In genomic region chr15:73933111-73933536, GRCm38 (mm10) we compare ENCODE assay signal across 14 mouse cellular contexts.
DNase-seq lines count a peak whose midpoint lies in the region; ATAC-seq lines count a peak whose summit lies in the region.
"Had no signal": no experiment of that assay in that cellular context is flagged by ENCODE, and none has a peak within 500 bp of the region (broad histone marks: within the 10 kb centered on the region; RNA-seq: fewer than 3 reads in every experiment).

No protein-coding gene starts in this region.

- no peaks in the 10 kb centered on the region for H3K27me3 ChIP-seq in neural tube, embryonic 12.5 days (replicated peaks)
- no peaks in the 10 kb centered on the region for H3K27me3 ChIP-seq in forebrain, embryonic 12.5 days
- H3K27me3 ChIP-seq in hindbrain, embryonic 15.5 days = no peaks in the 10 kb centered on the region
- H3K27me3 ChIP-seq in neural tube, embryonic 15.5 days (replicated peaks) = no peaks in the 10 kb centered on the region

- H3K27ac ChIP-seq in neural tube, embryonic 12.5 days = no peak overlapping the region
- 0 out of 2 replicates have a peak overlapping the region, but pooled peaks have one; percentile 5 for H3K27ac ChIP-seq in forebrain, embryonic 12.5 days
- no peak overlapping the region for H3K27ac ChIP-seq in hindbrain, embryonic 15.5 days (replicated peaks)
- H3K27ac ChIP-seq in neural tube, embryonic 15.5 days (replicated peaks) = no peak overlapping the region

- no peaks in the 10 kb centered on the region for H3K36me3 ChIP-seq in neural tube, embryonic 12.5 days
- no peaks in the 10 kb centered on the region for H3K36me3 ChIP-seq in forebrain, embryonic 12.5 days (replicated peaks)
- no peaks in the 10 kb centered on the region for H3K36me3 ChIP-seq in hindbrain, embryonic 15.5 days
- H3K36me3 ChIP-seq in neural tube, embryonic 15.5 days = no peaks in the 10 kb centered on the region

- H3K4me3 ChIP-seq in neural tube, embryonic 12.5 days = no peak overlapping the region
- no peak overlapping the region for H3K4me3 ChIP-seq in forebrain, embryonic 12.5 days (replicated peaks)
- no peak overlapping the region for H3K4me3 ChIP-seq in hindbrain, embryonic 15.5 days
- no peak overlapping the region for H3K4me3 ChIP-seq in neural tube, embryonic 15.5 days (replicated peaks)
- H3K4me3 ChIP-seq: megakaryocyte, embryonic 14.5 days had no signal

- no peak overlapping the region for H3K4me2 ChIP-seq in neural tube, embryonic 12.5 days (replicated peaks)
- H3K4me2 ChIP-seq in forebrain, embryonic 12.5 days = no peak overlapping the region
- no peak overlapping the region for H3K4me2 ChIP-seq in hindbrain, embryonic 15.5 days
- no peak overlapping the region for H3K4me2 ChIP-seq in neural tube, embryonic 15.5 days
- H3K4me2 ChIP-seq: lung, embryonic 14.5 days had no signal

- peak; percentile 63; the same call in 1 of the 2 replicates for ATAC-seq in neural tube, embryonic 12.5 days (ENCODE audit: low FRiP score, low read depth)
- ATAC-seq in forebrain, embryonic 12.5 days (ENCODE audit: low FRiP score) = peak; percentile 81
- ATAC-seq in hindbrain, embryonic 15.5 days (ENCODE audit: low FRiP score, low read depth) = peak; percentile 42; the same call in 1 of the 2 replicates
- peak; percentile 42 for ATAC-seq in neural tube, embryonic 15.5 days (ENCODE audit: low FRiP score)

- DNase-seq in neural tube, embryonic 10.5 days (ENCODE audit: extremely low spot score, low spot score) = no peak
- DNase-seq in ovary, adult 18-20 months (ENCODE audit: low spot score) = no peak
- DNase-seq in thymus, postnatal 0 days (ENCODE audit: low spot score) = no peak
- no peak for DNase-seq in thymus, adult 18-20 months
- DNase-seq: adrenal gland, postnatal 25 days; B cell, adult 2 months; cerebellum, adult 11-12 months; liver had no signal

- no peak overlapping the region; the same call in 1 of the 2 replicates for H3K9ac ChIP-seq in neural tube, embryonic 12.5 days
- H3K9ac ChIP-seq in forebrain, embryonic 12.5 days = no peak overlapping the region
- H3K9ac ChIP-seq in hindbrain, embryonic 15.5 days = no peak overlapping the region
- H3K9ac ChIP-seq in neural tube, embryonic 15.5 days (replicated peaks) = no peak overlapping the region
- H3K9ac ChIP-seq: lung, embryonic 14.5 days had no signal

- 5% methylated on average over 6 of the region's 6 CpGs for WGBS in neural tube, embryonic 12.5 days
- 19% methylated on average over 6 of the region's 6 CpGs for WGBS in forebrain, embryonic 12.5 days
- 18% methylated on average over 6 of the region's 6 CpGs for WGBS in hindbrain, embryonic 15.5 days
- WGBS in neural tube, embryonic 15.5 days = 5% methylated on average over 6 of the region's 6 CpGs

- H3K4me1 ChIP-seq in neural tube, embryonic 12.5 days = peaks cover 19% of the 10 kb centered on the region
- peaks cover 11% of the 10 kb centered on the region for H3K4me1 ChIP-seq in forebrain, embryonic 12.5 days
- H3K4me1 ChIP-seq in hindbrain, embryonic 15.5 days (replicated peaks) = peaks cover 11% of the 10 kb centered on the region
- peaks cover 20% of the 10 kb centered on the region for H3K4me1 ChIP-seq in neural tube, embryonic 15.5 days

- H3K9me3 ChIP-seq in neural tube, embryonic 12.5 days = no peaks in the 10 kb centered on the region
- no peaks in the 10 kb centered on the region for H3K9me3 ChIP-seq in forebrain, embryonic 12.5 days
- H3K9me3 ChIP-seq in hindbrain, embryonic 15.5 days = no peaks in the 10 kb centered on the region
- H3K9me3 ChIP-seq in neural tube, embryonic 15.5 days (replicated peaks) = no peaks in the 10 kb centered on the region
